Mouse (Mus musculus): ENCODE measurements around the gene Gm6803.
"Not testable (repeated sequence)": the region's sequence is repeated elsewhere in the genome, so short reads cannot be mapped to it uniquely, and the experiment has no call there.

Gene Gm6803

DNA sequence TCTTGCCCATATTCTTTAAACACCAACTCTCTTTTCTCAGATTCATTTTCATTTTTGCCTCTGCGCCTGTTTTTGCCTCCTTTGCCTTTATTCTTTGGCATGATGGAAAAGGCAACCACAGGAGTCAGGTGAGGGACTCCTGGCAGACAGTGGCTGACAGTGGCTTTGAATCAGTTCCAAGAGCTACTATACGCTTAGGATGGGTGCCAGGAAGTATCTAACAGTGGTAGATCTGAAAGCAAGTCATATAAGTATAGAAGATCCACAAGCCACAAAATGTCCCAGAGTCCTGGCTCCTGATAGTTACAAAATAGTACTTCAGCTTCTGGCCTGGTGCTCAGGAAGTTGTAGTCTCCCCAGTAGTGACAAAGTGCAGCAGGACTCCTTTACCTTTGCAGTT, at the start of gene Gm6803:
Gene Gm6803 (minus strand): TSS at position 101 of the 400 bp plus-strand sequence.
- not testable (repeated sequence) for DNase-seq (ENCODE audit: extremely low spot score, low spot score)

GRCm38 (mm10) chr12:88045226-88045625, 26.7 kb upstream of the Gm6803 start:
- not testable (repeated sequence) for DNase-seq (ENCODE audit: extremely low spot score, low spot score)

DNA sequence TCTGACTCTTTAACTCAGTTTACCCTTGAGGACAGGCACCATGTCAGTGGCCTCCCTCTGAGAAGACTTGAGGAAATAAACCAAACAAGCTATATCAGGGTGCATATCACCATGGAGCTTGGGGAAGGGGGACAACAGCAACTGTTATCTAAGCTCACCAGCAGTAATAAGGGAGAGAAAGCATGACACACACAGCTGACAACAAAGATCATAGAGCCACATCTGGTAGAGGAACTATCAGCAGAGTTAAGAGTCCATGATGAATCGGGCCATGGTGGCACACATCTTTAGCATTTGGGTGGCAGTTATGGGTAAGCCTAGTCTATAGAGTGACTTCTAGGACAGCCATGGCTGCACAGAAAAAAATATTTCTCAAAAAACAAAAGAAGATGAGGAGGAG, 21.1 kb upstream of the Gm6803 start:
- DNase-seq (ENCODE audit: extremely low spot score, low spot score) = not testable (repeated sequence)

GRCm38 (mm10) chr12:88039062-88039461, 20.5 kb upstream of the Gm6803 start:
- DNase-seq (ENCODE audit: extremely low spot score, low spot score) = not testable (repeated sequence)

DNA sequence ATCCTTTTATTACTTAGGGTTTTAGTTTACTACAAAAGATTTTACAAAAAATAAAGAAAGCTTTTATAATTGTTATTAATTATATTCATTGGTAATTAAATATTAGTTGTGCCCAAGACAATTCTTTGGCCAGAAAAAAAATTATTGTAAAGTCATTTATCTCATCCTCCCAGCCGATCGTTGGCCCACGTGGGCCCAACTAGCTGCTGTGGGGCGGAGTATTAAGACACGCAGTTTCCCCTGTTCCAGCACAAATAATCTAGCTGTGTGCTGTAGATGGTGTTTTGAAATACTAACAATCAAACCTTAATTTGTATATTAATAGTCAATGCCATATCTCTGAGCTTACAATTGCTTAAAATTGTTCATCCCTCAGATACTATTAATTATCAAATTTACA, 13.7 kb upstream of the Gm6803 start:
- DNase-seq (ENCODE audit: extremely low spot score, low spot score) = not testable (repeated sequence)

DNA sequence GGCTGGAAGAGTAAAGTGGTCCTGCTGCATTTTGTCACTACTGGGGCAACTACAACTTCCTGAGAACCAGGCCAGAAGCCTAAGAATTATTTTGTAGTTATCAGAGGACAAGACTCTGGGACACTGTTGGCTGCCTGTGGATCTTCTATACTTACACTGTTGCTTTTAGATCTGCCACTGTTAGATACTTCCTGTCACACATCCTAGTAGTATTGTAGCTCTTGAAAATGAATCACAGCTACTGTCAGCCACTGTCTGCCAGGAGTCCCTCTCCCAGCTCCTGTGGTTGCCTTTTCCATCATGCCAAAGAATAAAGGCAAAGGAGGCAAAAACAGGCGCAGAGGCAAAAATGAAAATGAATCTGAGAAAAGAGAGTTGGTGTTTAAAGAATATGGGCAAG, 8.1 kb upstream of the Gm6803 start, which contains the start of gene Gm2056:
Gene Gm2056 (plus strand): TSS at position 301 of the 400 bp plus-strand sequence.
- not testable (repeated sequence) for DNase-seq (ENCODE audit: extremely low spot score, low spot score)

GRCm38 (mm10) chr12:88011548-88011947, 7.0 kb downstream of the Gm6803 start, which contains the start of gene Gm2075:
Gm2075 (plus strand) TSS chr12:88011848.
- DNase-seq (ENCODE audit: extremely low spot score, low spot score) = not testable (repeated sequence)

- not testable (repeated sequence) for DNase-seq (ENCODE audit: extremely low spot score, low spot score)
These were observed 14.5 kb downstream of the Gm6803 start for GRCm38 (mm10) chr12:88004118-88004517.

- DNase-seq (ENCODE audit: extremely low spot score, low spot score) = not testable (repeated sequence)
These were observed 34.6 kb downstream of the Gm6803 start for GRCm38 (mm10) chr12:87984000-87984399.
